Mouse (Mus musculus): ENCODE results near the gene Ndufs7. TPM values are rescaled to one million over a fixed set of nuclear protein-coding genes. Genes with fewer than 3 reads are reported as not detected.
A peak's percentile ranks its signal among the peaks of the same experiment; 100 is the strongest.

Gene Ndufs7
- total RNA-seq, 2 experiments from 2014 or later = 516 to 553 TPM

DNA sequence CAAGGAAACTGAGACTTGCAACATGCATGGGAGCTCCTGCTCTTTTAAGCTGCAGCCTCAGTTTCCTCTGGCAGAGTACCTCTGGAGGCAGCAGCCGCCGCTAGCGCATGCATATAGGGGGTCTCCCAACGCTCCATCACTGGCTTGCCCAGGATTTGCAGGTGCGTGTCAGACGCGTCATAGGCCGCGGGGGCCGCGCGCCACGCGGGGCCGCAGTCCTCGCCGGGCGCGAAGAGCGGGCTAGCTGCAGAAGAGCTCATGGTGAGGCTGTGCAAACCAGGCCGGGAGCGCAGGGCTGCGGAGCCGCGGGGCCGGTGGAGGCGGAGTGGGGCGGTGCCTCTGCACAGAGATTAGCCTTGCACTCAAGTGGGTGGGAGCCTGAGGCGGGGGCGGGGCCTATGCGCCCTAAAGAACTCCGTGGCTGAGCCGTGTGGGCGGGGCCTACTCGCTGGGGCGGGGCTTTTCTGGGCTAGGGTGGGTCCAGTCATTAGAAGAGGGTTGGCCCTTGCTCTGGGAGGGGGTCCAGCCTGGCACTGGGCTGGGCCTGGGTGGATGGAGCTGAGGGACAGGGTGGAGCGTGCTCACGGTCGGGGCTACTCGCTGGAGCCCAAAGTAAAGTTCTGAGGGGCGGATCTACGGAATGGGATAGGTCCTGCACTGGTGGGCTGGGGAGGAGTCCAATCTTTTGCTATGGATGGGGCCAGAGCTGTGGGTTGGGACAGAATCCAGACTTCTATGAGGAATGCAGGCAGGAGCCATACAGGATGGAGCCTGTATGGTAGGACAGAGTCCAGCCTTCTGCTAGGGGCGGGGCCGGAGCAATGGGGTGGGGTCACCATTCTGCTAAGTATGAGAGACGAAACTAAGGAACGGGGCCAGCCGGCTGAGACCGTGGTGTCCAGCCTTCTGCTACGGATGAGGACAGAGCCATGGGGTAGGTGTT is 12.0 kb downstream of the Ndufs7 start, which contains the start of the genes Gamt and Dazap1:
TSS of gene Gamt (minus strand) at position 371 of the 943 bp plus-strand sequence.
TSS of gene Dazap1 (plus strand) at position 845 of the 943 bp plus-strand sequence.
- DNase-seq = peak; percentile 98 to 99
- intact Hi-C loops (cut with DNase I) = no loop called here

DNA sequence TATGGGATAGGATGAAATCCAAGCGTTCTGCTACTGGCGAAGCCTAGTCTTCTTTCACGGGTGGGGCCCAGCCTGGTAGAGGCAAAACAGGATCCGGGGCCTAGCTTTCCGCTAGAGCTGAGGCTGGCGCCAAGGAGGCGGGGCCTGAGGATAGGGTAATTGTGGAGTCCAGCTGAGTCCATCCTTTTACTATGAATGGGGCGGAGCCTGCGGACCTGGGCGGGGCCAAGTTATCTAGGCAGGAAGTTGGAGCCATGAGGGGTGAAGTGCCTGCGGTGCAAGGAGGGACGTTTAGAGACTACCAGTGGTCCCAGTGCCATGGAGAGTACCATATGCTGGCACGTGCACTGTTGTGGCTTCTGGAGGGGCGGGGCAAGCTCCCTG is 12.7 kb downstream of the Ndufs7 start:
- intact Hi-C loops (cut with DNase I) = no loop called here
- DNase-seq = peak; percentile 98

DNA sequence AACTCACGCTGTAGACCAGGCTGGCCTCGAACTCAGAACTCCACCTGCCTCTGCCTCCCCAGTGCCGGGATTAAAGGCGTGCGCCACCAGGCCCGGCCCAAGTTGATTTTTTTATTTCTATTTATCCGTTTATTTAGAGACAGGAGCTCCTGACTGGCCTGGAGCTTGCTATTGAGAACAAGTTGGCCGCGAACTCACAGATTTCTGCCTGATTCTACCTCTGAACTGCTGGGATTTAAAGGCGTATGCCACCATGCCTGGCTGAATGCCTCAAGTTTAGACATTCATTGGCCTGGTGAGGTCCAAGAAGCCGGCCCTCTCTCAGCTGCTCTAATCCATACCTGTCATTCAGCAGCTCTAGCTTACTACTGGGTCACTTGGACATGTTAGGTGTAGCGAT is 13.2 kb downstream of the Ndufs7 start:
- intact Hi-C loops (cut with DNase I) = no loop called here
- no peak for DNase-seq

DNA sequence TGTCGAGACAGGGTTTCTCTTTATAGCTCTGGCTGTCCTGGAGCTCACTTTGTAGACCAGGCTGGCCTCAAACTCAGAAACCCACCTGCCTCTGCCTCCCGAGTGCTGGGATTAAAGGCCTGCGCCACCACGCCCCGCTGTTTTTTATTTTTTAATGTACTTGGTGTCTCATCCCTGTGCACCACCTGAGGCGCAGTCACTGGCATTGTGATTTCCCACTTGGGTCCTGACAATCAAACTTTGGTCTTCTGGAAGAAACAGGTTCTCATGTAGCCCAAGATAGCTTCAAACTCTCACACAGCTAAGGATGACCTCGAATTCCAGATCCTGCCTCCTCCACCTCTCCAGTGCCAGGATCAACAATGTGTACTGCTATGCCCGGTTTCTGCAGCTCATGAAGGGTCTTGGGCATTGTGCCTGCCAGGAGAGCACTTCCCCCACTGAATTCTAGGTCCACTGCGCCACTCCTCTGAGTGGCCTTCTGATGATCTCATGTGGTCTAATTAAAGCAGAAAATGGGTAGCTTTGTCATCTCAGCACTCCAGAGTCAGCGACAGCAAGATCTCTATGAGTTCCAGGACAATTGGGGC is 13.9 kb downstream of the Ndufs7 start:
- intact Hi-C loops (cut with DNase I) = no loop called here

DNA sequence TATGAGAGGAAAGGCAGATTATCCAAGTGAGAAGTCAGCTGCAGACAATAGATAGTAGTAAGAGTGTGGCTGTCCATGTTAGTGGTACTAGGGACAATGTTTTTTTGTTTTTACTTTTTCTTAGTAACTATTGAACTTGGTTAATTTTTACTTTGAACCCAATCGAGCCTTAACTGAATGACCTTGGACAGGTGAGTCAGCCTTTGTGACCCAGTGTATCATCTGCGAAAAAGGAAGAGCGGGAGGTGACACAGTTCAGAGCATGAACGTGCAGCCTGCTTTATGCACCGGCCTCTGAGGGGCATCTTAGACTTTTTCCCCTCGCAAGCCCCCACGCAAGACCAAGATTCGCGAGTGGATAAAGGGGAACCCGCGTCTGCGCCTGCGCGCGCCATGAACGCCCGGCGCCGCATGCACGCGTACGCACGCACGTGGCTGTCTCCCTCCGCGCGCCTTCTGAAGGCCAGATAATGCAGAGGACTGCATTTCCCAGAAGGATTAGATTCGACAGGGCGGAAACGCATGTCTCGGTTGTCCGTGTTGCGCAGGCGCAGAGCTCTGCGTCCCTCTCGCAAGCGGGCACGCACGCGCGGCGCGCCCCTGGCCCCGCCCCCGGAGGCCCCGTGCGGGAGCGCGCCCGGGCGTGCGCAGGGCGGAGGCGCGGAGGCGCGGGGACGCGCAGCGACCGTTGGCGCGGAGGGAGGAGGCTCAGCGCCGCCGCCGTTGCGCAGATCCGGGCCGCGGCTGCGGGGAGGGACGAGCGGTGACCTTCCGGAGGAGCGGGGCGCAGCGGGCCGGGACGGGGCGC is 15.6 kb downstream of the Ndufs7 start:
- intact Hi-C loops (cut with DNase I) = no loop called here
- DNase-seq = peak; percentile 98 to 99

More for the DNA sequence above, 13.9 kb downstream of the Ndufs7 start:
- no peak for DNase-seq

DNA sequence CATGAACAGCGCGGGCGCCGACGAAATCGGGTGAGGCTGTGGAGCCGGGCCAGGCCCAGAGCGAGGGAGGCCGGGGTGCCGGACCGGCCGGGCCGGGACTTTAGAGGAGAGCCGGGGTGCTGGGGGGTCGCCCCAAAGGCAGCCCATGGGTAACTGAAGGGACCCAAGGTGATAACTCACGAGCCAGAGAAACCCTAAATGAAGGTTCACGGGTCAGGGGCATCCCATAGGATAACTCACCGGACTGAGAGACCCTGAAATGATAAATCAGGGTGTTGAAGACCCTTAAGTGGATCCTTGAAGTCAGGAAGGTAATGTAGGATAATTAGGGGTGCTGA is 16.2 kb downstream of the Ndufs7 start:
- intact Hi-C loops (cut with DNase I) = no loop called here
- DNase-seq = no peak

DNA sequence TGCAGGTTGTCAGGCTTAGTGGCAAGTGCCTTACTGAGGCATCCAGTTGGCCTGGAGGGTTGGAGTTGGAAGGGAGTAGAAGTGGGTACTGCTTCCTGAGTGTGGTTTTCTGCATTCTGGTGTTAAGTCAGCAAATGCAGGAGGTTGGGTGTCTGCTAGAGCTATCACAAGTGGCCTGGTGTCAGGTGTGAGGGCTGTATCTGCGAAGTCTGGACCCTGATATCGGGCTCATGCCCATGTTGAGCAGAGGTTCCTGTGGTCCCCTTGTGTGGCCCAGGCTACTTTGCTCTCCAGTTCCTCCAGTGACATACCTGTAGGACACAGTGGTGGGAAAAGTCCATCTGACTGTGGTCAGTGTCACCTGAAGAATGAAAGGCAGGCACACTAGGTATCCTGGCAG is 21.2 kb downstream of the Ndufs7 start:
- no peak for DNase-seq
- intact Hi-C loops (cut with DNase I) = no loop called here

DNA sequence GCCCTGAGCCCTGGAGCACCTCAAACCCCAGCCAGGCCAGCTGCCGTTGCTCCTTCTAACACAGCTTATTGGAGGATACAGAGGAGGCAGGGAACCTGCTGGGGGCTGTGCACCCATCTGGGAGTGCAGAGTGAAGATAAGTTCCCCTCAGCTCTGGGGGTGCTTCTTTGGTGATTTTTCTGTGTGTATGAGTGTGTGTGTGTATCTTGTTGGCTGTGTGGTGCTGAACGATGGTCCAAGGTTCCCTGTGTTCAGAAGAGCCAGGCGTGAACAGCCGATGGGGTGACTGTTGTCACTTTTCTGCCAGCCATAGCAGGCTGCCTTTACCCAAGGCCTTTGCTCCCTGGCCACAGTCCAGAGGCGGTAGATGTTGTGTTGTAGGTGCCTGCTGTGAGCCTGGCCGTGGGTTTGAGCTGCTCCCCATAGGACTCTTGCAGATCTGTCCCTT is 21.8 kb downstream of the Ndufs7 start:
- DNase-seq = peak in 1 of 2 experiments; percentile 12
- intact Hi-C loops (cut with DNase I) = no loop called here

DNA sequence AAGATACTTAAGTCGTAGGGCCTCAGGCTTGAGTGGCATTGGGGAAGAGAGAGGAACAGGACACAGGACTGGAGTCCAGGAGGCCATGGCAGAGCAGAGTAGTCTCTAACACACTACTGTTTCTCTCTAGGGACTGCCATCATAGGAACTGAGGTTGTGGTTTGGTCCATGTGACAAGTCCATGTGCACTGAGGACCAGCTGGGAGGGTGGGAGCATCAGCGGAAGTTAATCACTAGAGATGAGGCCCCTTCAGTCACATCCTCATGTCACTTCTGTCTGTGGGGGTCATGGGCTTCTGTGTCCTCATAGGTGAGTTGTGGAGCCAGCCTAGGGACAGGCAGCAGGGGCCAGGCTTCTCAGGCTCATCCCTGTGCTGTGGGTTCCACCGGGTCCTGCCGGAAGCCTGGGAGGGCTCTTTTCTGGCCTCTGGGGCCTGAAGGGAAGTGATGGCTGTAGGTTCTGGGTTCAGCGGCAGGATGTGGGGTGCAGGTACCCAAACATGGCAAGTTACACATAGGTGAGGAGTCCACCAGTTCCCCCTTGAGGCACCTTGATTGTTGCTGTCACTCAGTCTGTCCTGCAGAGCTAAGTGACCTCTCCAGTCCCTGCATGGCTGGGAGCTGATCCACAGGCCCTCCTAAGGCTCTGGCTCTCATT is 22.4 kb downstream of the Ndufs7 start:
- intact Hi-C loops (cut with DNase I) = no loop called here
- peak in 1 of 2 experiments; percentile 14 for DNase-seq

DNA sequence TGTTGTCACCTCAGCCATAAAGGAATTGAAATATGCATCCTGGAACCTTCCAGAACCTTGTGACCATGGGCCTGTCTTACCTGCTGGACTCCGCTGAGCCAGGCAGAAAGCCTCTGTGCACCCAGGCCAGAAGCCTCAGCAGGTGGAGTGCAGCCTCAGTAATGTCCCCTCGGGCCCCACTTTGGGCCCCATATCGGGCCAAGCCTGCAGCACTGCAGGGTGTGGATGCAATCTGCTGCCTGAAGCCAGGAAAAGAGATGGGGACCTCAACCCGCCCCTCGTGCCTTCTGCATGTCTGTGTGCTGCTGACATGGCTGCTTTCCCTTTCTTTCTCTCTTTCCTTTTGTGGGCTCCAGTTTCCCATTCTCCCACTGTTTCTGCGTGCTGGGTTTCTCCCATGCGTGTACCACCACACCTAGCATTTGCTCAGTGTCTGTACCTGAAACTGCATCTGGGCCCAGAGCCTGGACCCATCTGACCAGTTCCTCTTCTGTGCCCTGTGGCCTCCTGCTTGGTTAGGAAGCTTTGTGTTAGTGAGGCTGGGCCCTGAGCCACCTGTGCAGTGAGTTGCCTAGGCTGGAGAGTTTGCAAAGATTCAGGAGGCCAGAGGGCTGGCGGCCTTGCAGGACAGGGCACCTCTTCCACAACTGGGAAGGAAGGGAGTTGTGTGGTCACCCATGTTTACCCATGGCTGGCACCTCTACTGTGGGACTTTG is 23.1 kb downstream of the Ndufs7 start:
- intact Hi-C loops (cut with DNase I) = no loop called here
- peak in 1 of 2 experiments; percentile 14 for DNase-seq

DNA sequence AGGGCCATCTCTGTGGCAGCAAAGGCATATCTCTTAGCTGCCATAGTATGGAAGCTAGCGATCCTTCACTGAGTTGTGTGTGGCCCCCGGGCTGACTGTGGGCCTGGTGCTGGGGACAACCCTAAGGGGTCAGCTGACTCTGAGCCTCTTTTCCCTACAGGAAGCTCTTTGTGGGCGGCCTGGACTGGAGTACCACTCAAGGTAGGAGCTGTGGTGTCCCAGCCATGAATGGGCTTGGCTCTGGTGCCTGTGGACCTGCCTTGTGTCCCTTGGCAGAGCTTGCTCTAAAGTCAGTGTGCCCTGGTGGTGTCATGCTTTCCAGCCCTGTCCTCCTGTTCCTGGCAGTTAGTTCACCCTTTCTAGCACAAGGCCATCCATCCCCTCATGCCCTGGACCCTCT is 24.9 kb downstream of the Ndufs7 start:
- no peak for DNase-seq
- intact Hi-C loops (cut with DNase I) = no loop called here

DNA sequence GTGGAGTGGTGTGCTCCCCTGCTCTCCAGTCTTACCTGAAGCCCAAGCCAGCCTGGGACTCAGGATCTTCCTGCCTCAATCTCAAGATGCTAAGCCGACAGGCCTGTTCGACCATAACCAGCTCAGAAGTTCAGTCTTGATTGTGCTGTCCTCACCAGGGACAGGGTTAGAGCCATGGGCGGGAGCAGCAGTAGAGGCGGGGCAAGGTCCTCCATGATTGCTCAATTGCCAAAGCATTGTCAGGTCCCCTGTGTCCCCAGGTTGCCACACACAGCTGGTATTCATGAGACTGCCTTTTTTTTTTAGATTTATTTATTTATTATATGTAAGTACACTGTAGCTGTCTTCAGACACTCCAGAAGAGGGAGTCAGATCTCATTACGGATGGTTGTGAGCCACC is 27.3 kb downstream of the Ndufs7 start:
- no peak for DNase-seq
- intact Hi-C loops (cut with DNase I) = no loop called here

DNA sequence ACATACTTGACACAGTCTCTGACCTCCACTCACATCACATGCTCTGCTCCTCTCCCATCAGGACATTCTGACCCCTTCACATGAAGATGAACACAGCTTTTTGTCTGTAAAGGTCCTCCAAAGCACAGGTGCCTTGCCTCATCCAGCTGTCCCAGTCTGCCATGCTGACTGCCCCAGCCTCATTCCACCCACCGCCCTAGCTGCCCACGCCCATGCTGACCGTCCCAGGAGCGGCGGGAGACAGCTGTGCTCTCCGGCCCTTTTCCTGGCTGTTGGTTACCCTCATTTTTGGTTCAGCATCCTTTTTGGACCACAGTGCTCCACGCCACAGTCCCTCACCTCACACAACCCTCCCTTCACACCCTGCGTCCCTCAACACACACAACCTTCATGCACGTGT is 29.5 kb downstream of the Ndufs7 start:
- DNase-seq = no peak
- intact Hi-C loops (cut with DNase I) = no loop called here

DNA sequence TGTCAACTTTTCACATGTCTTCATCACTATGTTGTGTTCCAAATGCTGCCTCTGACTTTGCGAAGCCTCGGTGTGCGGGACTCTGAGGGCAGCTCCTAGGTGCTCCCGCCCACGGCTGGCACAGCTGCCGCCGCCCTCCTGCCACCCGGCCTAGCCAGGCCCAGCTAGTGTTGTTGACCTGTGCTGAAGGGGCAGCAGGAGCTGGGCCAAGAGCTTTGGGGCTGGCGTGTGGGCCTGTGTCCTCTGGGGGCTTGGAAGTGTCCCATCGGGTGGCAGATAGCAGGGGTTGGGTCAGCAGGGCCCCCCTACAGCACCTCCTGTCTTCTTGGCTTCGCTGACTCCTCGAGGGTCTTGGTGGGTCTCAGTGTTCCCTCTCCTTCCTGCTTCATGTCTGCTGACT is 30.4 kb downstream of the Ndufs7 start:
- no peak for DNase-seq
- intact Hi-C loops (cut with DNase I) = no loop called here

DNA sequence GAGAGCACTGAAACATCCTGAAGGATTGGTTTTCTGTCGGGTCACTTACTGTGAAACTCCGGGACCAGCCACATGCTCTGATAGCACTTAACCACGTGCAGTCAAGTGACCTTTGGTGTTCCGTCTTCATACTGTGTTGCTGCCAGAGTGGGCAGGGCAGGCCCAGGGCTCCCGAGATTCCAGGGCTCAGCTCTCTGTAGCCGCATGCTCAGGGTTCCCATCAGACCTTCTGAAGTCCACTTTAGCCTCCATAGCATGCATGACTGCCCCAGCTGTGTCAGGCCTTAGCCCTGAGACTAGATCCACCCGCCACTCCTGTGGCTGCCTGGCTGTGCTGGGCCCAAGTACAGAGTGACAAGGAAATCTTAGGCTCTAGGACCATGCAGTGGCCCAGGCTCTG is 32.4 kb downstream of the Ndufs7 start:
- intact Hi-C loops (cut with DNase I) = no loop called here
- DNase-seq = no peak

DNA sequence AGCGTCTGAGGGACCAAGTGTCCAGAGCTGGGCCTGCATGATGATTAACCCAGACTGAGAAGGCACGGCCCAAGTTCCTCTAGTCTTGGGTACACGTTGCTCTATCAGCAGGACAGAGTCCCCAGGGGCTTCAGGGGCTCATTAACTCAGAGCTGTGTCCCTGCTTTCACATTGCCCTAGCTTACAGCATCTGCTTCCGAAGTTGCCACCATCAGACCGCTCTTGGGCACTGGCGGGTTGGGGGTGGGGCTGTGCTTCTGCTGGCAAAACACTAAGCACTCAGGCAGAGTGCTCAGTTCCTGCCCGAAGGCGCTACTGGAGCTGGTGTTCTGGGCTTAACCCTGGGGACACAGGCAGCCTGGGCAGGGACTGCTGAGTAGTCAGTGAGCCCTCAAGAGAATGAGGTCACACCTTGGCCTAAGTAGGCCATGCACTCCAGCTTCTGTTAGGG is 33.0 kb downstream of the Ndufs7 start:
- intact Hi-C loops (cut with DNase I) = no loop called here
- DNase-seq = no peak

DNA sequence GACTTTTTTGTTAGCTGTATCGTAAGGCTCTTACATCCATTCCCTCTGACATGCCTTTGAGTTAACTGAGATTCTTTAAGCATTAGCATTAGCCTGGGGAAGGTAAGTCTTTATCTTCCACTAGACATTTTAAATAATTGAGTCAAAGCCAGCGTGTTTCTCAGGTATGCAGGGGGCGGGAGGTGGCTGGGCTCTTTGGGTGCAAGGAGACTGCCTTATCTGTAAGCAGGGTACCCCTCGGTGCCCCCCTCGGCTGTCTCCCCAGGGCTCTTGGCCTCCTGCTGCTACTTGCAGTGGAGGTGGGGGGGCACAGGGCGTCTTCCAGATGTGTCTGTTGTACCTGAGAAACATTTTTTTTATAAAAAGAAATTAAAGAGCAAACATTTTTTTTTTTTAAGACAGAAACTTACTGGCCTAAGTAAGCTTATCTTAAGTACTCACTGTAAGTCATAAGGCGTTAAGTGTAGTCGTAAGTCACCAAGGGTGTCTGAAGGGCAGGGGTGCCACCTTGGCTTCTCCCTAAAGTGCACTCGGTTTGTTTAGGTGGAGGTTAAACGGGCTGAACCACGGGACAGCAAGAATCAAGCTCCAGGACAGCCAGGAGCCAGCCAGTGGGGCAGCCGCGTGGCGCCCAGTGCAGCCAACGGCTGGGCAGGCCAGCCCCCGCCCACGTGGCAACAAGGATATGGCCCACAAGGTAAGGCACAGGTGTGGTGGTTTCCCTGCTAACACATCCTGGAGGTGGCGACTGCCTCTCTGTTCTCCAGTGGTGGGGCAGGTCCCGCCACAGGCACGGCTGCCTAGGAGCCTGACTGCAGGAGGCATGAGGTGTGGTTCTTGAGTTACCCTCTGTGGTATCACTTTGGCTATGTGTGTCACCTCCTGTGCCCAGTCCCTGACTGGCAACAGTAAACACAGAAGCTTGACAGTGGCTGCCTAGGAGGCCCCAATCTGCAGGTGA is 33.8 kb downstream of the Ndufs7 start:
- no peak for DNase-seq
- intact Hi-C loops (cut with DNase I) = no loop called here

DNA sequence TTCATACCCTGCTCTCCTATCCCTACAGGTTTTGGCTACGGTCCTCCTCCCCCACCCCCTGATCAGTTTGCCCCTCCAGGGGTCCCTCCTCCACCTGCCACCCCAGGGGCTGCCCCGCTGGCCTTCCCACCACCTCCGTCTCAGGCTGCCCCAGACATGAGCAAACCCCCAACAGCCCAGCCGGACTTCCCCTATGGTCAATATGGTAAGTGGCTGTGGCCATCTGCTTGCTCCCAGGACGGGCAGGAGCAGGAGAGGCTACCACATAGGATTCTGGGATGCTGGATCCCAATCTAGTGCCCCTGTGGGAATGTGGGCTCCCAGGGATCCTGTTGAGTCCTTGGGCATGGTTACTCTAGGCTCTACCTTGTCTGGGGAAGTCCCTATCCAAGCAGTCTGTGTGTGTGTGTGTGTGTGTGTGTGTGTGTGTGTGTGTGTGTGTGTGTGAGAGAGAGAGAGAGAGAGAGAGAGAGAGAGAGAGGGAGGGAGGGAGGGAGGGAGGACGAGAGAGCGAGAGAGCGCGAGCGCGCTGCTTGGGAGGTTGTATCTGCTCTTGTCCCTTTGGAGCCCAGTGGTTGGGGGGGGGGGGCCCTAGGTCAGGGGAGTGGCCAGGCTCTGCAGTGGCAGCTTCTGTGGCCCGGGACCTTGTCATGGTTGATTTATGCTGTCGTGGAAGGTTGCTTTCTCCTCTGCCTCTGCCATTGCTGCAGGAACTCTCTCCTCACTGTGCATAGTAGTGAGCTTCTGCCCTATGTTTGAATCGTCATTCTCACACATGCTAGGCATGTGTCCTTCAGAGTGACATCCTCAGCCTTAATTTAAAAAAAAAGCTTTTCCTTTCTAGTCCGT is 36.5 kb downstream of the Ndufs7 start:
- intact Hi-C loops (cut with DNase I) = no loop called here
- no peak for DNase-seq
